Mouse (Mus musculus): ENCODE results near the gene Vmn1r210. TPM values are rescaled to one million over a fixed set of nuclear protein-coding genes. Genes with fewer than 3 reads are reported as not detected.

The Vmn1r210 gene
- 0.09 and 0.11 TPM in 2 replicates for total RNA-seq (2012; rRNA removed)

DNA sequence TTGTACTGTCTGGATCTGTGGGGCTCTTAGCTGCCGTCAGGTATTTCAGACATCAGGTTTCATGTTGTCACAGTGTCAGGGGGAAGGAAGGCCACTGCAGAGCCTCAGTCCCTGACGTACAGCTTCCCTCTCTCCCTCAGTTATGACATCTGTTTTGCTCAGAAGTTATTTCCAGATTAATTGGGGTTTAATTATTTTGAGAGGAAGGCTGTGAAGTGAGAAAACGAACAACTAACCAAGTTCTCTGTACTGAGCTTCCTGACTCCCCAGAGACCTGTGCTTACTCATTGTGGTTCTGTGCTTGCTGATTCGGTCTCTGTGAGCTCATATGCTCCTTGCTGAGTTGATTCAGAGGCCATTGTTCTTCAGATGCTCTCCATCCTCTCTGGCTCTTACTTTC is at the start of gene Vmn1r210:
TSS of gene Vmn1r210 (minus strand) at position 101 of the 400 bp plus-strand sequence.
- H3K9me3 ChIP-seq (ENCODE audit: control insufficient read depth, insufficient read depth, low read depth, low read length): no peaks in the 10 kb centered on the region
- no peak within 1 kb of the TSS for H3K9ac ChIP-seq (ENCODE audit: insufficient read depth, low read depth, low read length, poor library complexity, severe bottlenecking)
- peaks cover under 1 to 3% of the 10 kb centered on the region in 2 experiments; a peak in 1 of 4 replicates for H3K4me1 ChIP-seq (ENCODE audit: control insufficient read depth in 2 of 2, insufficient read depth in 2 of 2, low read length in 2 of 2, poor library complexity in 1 of 2)
- no peaks in the 10 kb centered on the region for H3K36me3 ChIP-seq (ENCODE audit: control insufficient read depth, insufficient read depth, low read length, poor library complexity, severe bottlenecking)
- in situ Hi-C loops (cut with MboI; ENCODE audit: low sequenced_read_pairs in 2 of 2, unreplicated experiment in 2 of 2): no loop called here
- DNase-seq (ENCODE audit: low read depth, low spot score): no peak
- TF ChIP-seq HCFC1 (IDR thresholded peaks at IDR 0.05; ENCODE audit: borderline replicate concordance, insufficient read depth, low read length): no peak
- no peak for TF ChIP-seq ZC3H11A (IDR thresholded peaks at IDR 0.05; ENCODE audit: borderline replicate concordance, low read depth, low read length)
- TF ChIP-seq ZNF384 (IDR thresholded peaks at IDR 0.05; ENCODE audit: low read depth, low read length): no peak
- no peak for TF ChIP-seq CHD2 (IDR thresholded peaks at IDR 0.05; ENCODE audit: low read depth, low read length)
- no peak for TF ChIP-seq MAFK (IDR thresholded peaks at IDR 0.05; ENCODE audit: insufficient read depth, low read depth, low read length)
- H3K4me3 ChIP-seq (ENCODE audit: insufficient read depth in 1 of 2, low read depth in 1 of 2, low read length in 2 of 2, poor library complexity in 1 of 2, severe bottlenecking in 1 of 2): no peak within 1 kb of the TSS
- H3K27ac ChIP-seq (ENCODE audit: insufficient read depth, low read depth, low read length, poor library complexity, severe bottlenecking): no peak within 1 kb of the TSS

DNA sequence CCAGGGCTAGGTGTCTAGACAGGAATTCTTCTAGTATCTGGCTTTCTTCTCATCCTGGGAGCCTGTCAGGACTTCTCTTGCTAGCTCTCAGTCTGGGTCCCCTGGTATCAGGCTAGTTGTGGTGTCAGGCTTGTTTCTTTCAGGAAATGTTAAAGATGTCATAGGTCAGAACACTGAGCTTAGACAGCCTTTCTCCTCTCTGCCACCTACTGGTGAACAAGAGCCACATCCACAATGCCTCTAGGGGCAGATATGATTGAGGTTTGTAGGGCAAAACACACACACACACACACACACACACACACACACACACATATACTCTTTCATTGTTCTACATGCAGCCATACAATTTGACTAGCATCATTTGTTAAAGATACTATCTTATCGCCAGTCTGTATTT is 48.1 kb upstream of the Vmn1r210 start:
- no peak overlapping the region for H3K27ac ChIP-seq (ENCODE audit: insufficient read depth, low read depth, low read length, poor library complexity, severe bottlenecking)
- no peaks in the 10 kb centered on the region for H3K36me3 ChIP-seq (ENCODE audit: control insufficient read depth, insufficient read depth, low read length, poor library complexity, severe bottlenecking)
- no peak overlapping the region for H3K4me3 ChIP-seq (ENCODE audit: insufficient read depth in 1 of 2, low read depth in 1 of 2, low read length in 2 of 2, poor library complexity in 1 of 2, severe bottlenecking in 1 of 2)
- TF ChIP-seq CHD2 (IDR thresholded peaks at IDR 0.05; ENCODE audit: low read depth, low read length) (no peak), ZNF384 (IDR thresholded peaks at IDR 0.05; ENCODE audit: low read depth, low read length) (no peak), HCFC1 (IDR thresholded peaks at IDR 0.05; ENCODE audit: borderline replicate concordance, insufficient read depth, low read length) (no peak), ZC3H11A (IDR thresholded peaks at IDR 0.05; ENCODE audit: borderline replicate concordance, low read depth, low read length) (peak; percentile 40; the same call in 1 of the 2 replicates), MAFK (IDR thresholded peaks at IDR 0.05; ENCODE audit: insufficient read depth, low read depth, low read length) (no peak)
- DNase-seq (ENCODE audit: low read depth, low spot score): no peak
- in situ Hi-C loops (cut with MboI; ENCODE audit: low sequenced_read_pairs in 2 of 2, unreplicated experiment in 2 of 2): no loop called here
- no peak overlapping the region for H3K9ac ChIP-seq (ENCODE audit: insufficient read depth, low read depth, low read length, poor library complexity, severe bottlenecking)
- no peaks in the 10 kb centered on the region for H3K4me1 ChIP-seq (ENCODE audit: control insufficient read depth in 2 of 2, insufficient read depth in 2 of 2, low read length in 2 of 2, poor library complexity in 1 of 2)
- H3K9me3 ChIP-seq (ENCODE audit: control insufficient read depth, insufficient read depth, low read depth, low read length): no peaks in the 10 kb centered on the region

DNA sequence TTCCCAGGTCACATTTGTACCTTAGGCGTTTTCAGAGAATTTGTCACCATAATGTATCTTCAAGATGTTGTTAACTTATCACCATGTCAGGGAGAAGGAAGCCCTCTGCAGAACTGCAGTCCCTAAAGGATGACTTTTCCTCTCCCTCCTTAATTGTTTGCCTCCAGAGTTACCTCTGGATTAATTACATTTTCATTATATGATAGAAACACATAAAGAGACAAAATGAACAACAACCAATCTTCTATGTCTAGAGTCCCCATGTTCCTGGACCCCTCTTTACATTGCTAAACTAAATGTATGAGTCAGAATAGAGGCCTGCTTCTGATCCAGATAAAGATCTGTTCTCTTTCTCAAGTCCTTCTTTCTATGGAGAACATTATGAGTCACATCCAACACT is 26.3 kb upstream of the Vmn1r210 start, which contains the start of gene Vmn1r211:
TSS of gene Vmn1r211 (minus strand) at position 101 of the 400 bp plus-strand sequence.
- H3K4me3 ChIP-seq (ENCODE audit: insufficient read depth in 1 of 2, low read depth in 1 of 2, low read length in 2 of 2, poor library complexity in 1 of 2, severe bottlenecking in 1 of 2): no peak within 1 kb of the TSS
- in situ Hi-C loops (cut with MboI; ENCODE audit: low sequenced_read_pairs in 2 of 2, unreplicated experiment in 2 of 2): no loop called here
- no peaks in the 10 kb centered on the region for H3K4me1 ChIP-seq (ENCODE audit: control insufficient read depth in 2 of 2, insufficient read depth in 2 of 2, low read length in 2 of 2, poor library complexity in 1 of 2)
- H3K27ac ChIP-seq (ENCODE audit: insufficient read depth, low read depth, low read length, poor library complexity, severe bottlenecking): no peak within 1 kb of the TSS
- no peak for DNase-seq (ENCODE audit: low read depth, low spot score)
- H3K36me3 ChIP-seq (ENCODE audit: control insufficient read depth, insufficient read depth, low read length, poor library complexity, severe bottlenecking): no peaks in the 10 kb centered on the region
- no peaks in the 10 kb centered on the region for H3K9me3 ChIP-seq (ENCODE audit: control insufficient read depth, insufficient read depth, low read depth, low read length)
- no peak within 1 kb of the TSS for H3K9ac ChIP-seq (ENCODE audit: insufficient read depth, low read depth, low read length, poor library complexity, severe bottlenecking)
- TF ChIP-seq ZC3H11A (IDR thresholded peaks at IDR 0.05; ENCODE audit: borderline replicate concordance, low read depth, low read length): no peak
- TF ChIP-seq MAFK (IDR thresholded peaks at IDR 0.05; ENCODE audit: insufficient read depth, low read depth, low read length): no peak

DNA sequence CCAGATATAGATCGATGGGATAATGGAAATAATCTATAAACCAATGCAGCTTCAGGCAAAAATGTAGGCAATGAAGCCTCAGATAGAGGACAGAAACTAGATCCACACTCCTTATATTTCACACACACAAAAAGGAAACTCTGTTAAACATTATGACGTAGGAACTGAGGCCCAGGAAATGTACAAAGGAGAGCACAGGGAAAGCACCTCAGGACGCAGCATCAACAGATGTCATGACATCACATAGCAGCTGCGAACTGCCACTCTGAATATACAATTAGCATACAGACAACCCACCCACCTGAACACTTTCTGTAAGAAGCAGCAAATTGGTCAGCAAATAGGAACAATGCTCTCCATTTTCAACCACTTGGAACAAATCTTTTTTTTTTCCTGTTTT is 23.6 kb upstream of the Vmn1r210 start:
- H3K9ac ChIP-seq (ENCODE audit: insufficient read depth, low read depth, low read length, poor library complexity, severe bottlenecking): no peak overlapping the region
- no peak overlapping the region for H3K27ac ChIP-seq (ENCODE audit: insufficient read depth, low read depth, low read length, poor library complexity, severe bottlenecking)
- H3K9me3 ChIP-seq (ENCODE audit: control insufficient read depth, insufficient read depth, low read depth, low read length): no peaks in the 10 kb centered on the region
- H3K36me3 ChIP-seq (ENCODE audit: control insufficient read depth, insufficient read depth, low read length, poor library complexity, severe bottlenecking): no peaks in the 10 kb centered on the region
- TF ChIP-seq ZC3H11A (IDR thresholded peaks at IDR 0.05; ENCODE audit: borderline replicate concordance, low read depth, low read length): no peak
- TF ChIP-seq MAFK (IDR thresholded peaks at IDR 0.05; ENCODE audit: insufficient read depth, low read depth, low read length): no peak
- no peak for TF ChIP-seq CHD2 (IDR thresholded peaks at IDR 0.05; ENCODE audit: low read depth, low read length)
- no peak for TF ChIP-seq HCFC1 (IDR thresholded peaks at IDR 0.05; ENCODE audit: borderline replicate concordance, insufficient read depth, low read length)
- TF ChIP-seq ZNF384 (IDR thresholded peaks at IDR 0.05; ENCODE audit: low read depth, low read length): no peak
- in situ Hi-C loops (cut with MboI; ENCODE audit: low sequenced_read_pairs in 2 of 2, unreplicated experiment in 2 of 2): no loop called here
- no peaks in the 10 kb centered on the region for H3K4me1 ChIP-seq (ENCODE audit: control insufficient read depth in 2 of 2, insufficient read depth in 2 of 2, low read length in 2 of 2, poor library complexity in 1 of 2)
- no peak for DNase-seq (ENCODE audit: low read depth, low spot score)
- no peak overlapping the region for H3K4me3 ChIP-seq (ENCODE audit: insufficient read depth in 1 of 2, low read depth in 1 of 2, low read length in 2 of 2, poor library complexity in 1 of 2, severe bottlenecking in 1 of 2)

DNA sequence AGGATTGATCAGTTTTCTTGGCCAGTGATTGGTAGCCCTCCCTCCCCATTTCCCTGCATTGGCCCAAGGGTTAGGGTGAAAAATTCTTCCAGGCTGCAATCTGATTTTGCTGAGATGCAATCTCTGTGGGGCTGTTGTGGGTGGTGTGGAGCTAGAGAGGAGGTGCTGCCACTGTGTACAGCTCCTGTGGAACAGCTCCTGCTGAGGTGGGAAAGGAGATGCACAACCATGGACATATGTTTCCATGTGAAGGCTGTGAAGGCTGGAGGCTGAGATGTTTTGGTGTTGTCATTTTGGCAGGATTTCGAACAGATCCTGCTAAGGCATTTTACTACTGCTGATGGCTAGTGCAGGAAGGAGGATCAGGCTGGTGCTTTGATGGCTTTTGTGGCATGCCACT is 15.7 kb upstream of the Vmn1r210 start:
- Histone ChIP-seq H3K4me3 (ENCODE audit: insufficient read depth in 1 of 2, low read depth in 1 of 2, low read length in 2 of 2, poor library complexity in 1 of 2, severe bottlenecking in 1 of 2) (no peak overlapping the region), H3K9ac (ENCODE audit: insufficient read depth, low read depth, low read length, poor library complexity, severe bottlenecking) (no peak overlapping the region), H3K36me3 (ENCODE audit: control insufficient read depth, insufficient read depth, low read length, poor library complexity, severe bottlenecking) (no peaks in the 10 kb centered on the region), H3K9me3 (ENCODE audit: control insufficient read depth, insufficient read depth, low read depth, low read length) (no peaks in the 10 kb centered on the region), H3K4me1 (ENCODE audit: control insufficient read depth in 2 of 2, insufficient read depth in 2 of 2, low read length in 2 of 2, poor library complexity in 1 of 2) (peaks cover 2 to 6% of the 10 kb centered on the region in 2 experiments), H3K27ac (ENCODE audit: insufficient read depth, low read depth, low read length, poor library complexity, severe bottlenecking) (no peak overlapping the region)
- TF ChIP-seq ZNF384 (IDR thresholded peaks at IDR 0.05; ENCODE audit: low read depth, low read length) (no peak), HCFC1 (IDR thresholded peaks at IDR 0.05; ENCODE audit: borderline replicate concordance, insufficient read depth, low read length) (no peak), CHD2 (IDR thresholded peaks at IDR 0.05; ENCODE audit: low read depth, low read length) (no peak), MAFK (IDR thresholded peaks at IDR 0.05; ENCODE audit: insufficient read depth, low read depth, low read length) (no peak), ZC3H11A (IDR thresholded peaks at IDR 0.05; ENCODE audit: borderline replicate concordance, low read depth, low read length) (no peak)
- DNase-seq (ENCODE audit: low read depth, low spot score): no peak
- in situ Hi-C loops (cut with MboI; ENCODE audit: low sequenced_read_pairs in 2 of 2, unreplicated experiment in 2 of 2): no loop called here
